Mouse (Mus musculus): ENCODE data around the gene Sec24d. TPM values are rescaled to one million over a fixed set of nuclear protein-coding genes. Genes with fewer than 3 reads are reported as not detected.

Sec24d gene
- polyA plus RNA-seq, 1 experiment from 2014 or later = 51.4 TPM

- Histone ChIP-seq H3K27me3 (ENCODE audit: insufficient read depth, low read length) (no peaks in the 10 kb centered on the region), H3K36me3 (ENCODE audit: insufficient read depth, low read length) (peaks cover 10% of the 10 kb centered on the region; the same call in 1 of the 2 replicates), H3K4me1 (replicated peaks; ENCODE audit: insufficient read depth, low read length) (no peaks in the 10 kb centered on the region), H3K27ac (no peak overlapping the region), H3K9me3 (replicated peaks; ENCODE audit: low read length) (no peaks in the 10 kb centered on the region), H3K4me3 (replicated peaks; ENCODE audit: low read depth, low read length) (no peak overlapping the region), H3K4me2 (ENCODE audit: low read length) (no peak overlapping the region), H3K9ac (ENCODE audit: low read depth, low read length) (no peak overlapping the region)
- DNase-seq (ENCODE audit: low spot score) (no peak), ATAC-seq (replicated peaks; ENCODE audit: low FRiP score, low read depth) (no peak)
- WGBS = 73% methylated on average over 6 of the region's 6 CpGs
- no peak for TF ChIP-seq CTCF (IDR thresholded peaks at IDR 0.05; ENCODE audit: low read depth)
Measured at GRCm38 (mm10) chr3:123309141-123309540, 41.9 kb downstream of the Sec24d start.

DNA sequence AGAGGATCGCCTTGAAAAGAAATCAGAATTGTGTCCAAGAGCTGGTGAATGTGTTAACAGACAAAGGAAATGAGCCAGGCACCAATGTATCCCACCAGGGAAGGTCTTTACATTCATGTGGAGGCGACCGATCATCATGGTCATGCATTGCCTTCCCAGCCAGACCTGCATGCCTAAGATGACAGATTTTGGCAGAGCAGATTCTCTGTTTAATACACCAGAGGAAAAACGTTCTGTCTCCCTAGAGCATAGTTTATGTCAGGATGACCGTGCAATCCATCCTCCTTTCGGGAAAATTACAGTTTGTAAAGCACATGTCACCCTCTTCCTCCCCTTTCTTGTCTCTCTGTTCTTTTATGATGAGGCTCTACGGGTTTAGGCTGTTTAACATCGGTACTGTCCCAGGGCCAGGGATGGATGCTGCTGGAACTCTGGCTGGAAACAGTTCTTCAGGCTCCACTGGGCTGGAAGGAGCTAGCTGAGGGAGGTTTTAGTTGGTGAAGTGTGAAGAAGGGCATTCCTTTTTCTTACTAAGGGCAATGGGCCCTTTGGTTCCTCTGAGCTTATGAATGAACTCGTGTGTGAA lies 45.3 kb downstream of the Sec24d start:
- ATAC-seq (replicated peaks; ENCODE audit: low FRiP score, low read depth) (no peak; the same call in 1 of the 2 replicates), DNase-seq (ENCODE audit: low spot score) (peak; percentile 52)
- TF ChIP-seq CTCF (IDR thresholded peaks at IDR 0.05; ENCODE audit: low read depth) = no peak
- H3K27ac ChIP-seq = peak overlapping the region; percentile 15; the same call in 1 of the 2 replicates
- no peak overlapping the region for H3K4me2 ChIP-seq (ENCODE audit: low read length)
- no peaks in the 10 kb centered on the region for H3K36me3 ChIP-seq (ENCODE audit: insufficient read depth, low read length)
- 47% methylated on average over 9 of the region's 9 CpGs for WGBS
- no peaks in the 10 kb centered on the region for H3K4me1 ChIP-seq (replicated peaks; ENCODE audit: insufficient read depth, low read length)
- H3K9me3 ChIP-seq (replicated peaks; ENCODE audit: low read length) = no peaks in the 10 kb centered on the region
- H3K27me3 ChIP-seq (ENCODE audit: insufficient read depth, low read length) = no peaks in the 10 kb centered on the region
- no peak overlapping the region for H3K4me3 ChIP-seq (replicated peaks; ENCODE audit: low read depth, low read length)
- H3K9ac ChIP-seq (ENCODE audit: low read depth, low read length) = no peak overlapping the region

DNA sequence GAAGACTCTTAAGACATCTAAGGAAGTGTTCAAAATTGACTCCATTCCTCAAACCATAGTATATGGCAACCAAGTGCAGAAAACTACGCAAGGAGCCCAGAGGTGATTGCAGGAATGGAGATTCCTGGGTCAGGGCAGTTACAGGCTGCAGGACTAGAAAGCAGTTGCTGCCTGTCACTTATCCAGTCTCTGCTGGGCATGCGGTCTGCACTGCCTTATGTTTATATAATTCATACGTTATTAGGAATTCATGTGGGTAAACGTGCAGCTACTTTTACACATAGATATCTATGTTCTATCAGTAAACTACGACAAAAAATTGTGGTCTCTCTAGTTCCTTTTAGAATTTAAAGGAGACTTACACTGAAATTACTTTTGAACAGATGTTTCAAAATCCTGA lies 46.2 kb downstream of the Sec24d start:
- no peak for TF ChIP-seq CTCF (IDR thresholded peaks at IDR 0.05; ENCODE audit: low read depth)
- H3K4me1 ChIP-seq (replicated peaks; ENCODE audit: insufficient read depth, low read length) = no peaks in the 10 kb centered on the region
- no peak overlapping the region for H3K4me3 ChIP-seq (replicated peaks; ENCODE audit: low read depth, low read length)
- no peaks in the 10 kb centered on the region for H3K9me3 ChIP-seq (replicated peaks; ENCODE audit: low read length)
- H3K4me2 ChIP-seq (ENCODE audit: low read length) = no peak overlapping the region
- ATAC-seq (replicated peaks; ENCODE audit: low FRiP score, low read depth) = no peak
- 73% methylated on average over 5 of the region's 5 CpGs for WGBS
- no peaks in the 10 kb centered on the region for H3K27me3 ChIP-seq (ENCODE audit: insufficient read depth, low read length)
- DNase-seq (ENCODE audit: low spot score) = no peak
- no peak overlapping the region for H3K9ac ChIP-seq (ENCODE audit: low read depth, low read length)
- H3K36me3 ChIP-seq (ENCODE audit: insufficient read depth, low read length) = no peaks in the 10 kb centered on the region
- H3K27ac ChIP-seq = no peak overlapping the region

GRCm38 (mm10) chr3:123313920-123314614 lies 46.8 kb downstream of the Sec24d start:
- H3K9ac ChIP-seq (ENCODE audit: low read depth, low read length) = no peak overlapping the region
- 0 out of 2 replicates have a peak, but pooled peaks have one; percentile 21 for TF ChIP-seq CTCF (IDR thresholded peaks at IDR 0.05; ENCODE audit: low read depth)
- H3K9me3 ChIP-seq (replicated peaks; ENCODE audit: low read length) = no peaks in the 10 kb centered on the region
- H3K36me3 ChIP-seq (ENCODE audit: insufficient read depth, low read length) = no peaks in the 10 kb centered on the region
- no peak for ATAC-seq (replicated peaks; ENCODE audit: low FRiP score, low read depth)
- H3K4me3 ChIP-seq (replicated peaks; ENCODE audit: low read depth, low read length) = no peak overlapping the region
- H3K27ac ChIP-seq = no peak overlapping the region
- H3K4me1 ChIP-seq (replicated peaks; ENCODE audit: insufficient read depth, low read length) = no peaks in the 10 kb centered on the region
- peak; percentile 15 for DNase-seq (ENCODE audit: low spot score)
- no peak overlapping the region for H3K4me2 ChIP-seq (ENCODE audit: low read length)
- 41% methylated on average over 12 of the region's 12 CpGs for WGBS
- no peaks in the 10 kb centered on the region for H3K27me3 ChIP-seq (ENCODE audit: insufficient read depth, low read length)

DNA sequence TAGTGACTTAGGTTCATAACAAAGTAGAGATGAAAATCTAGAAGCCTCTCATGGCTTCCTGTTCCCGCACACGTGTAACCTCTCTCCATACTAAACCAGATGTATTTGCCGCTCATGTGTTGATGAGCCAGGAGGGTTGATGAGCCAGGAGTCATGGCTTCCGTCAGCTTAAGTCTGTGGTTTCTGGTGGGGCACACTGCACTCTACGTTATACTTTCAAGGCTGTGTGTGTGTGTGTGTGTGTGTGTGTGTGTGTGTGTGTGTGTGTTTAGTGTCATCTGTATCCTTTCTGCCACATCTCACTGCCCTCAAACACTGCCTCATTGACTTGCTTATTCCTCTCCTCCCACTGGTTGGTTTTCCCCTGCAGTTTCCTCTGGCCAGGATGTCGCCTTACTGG lies 48.8 kb downstream of the Sec24d start:
- no peaks in the 10 kb centered on the region for H3K9me3 ChIP-seq (replicated peaks; ENCODE audit: low read length)
- TF ChIP-seq CTCF (IDR thresholded peaks at IDR 0.05; ENCODE audit: low read depth) = no peak
- H3K4me1 ChIP-seq (replicated peaks; ENCODE audit: insufficient read depth, low read length) = no peaks in the 10 kb centered on the region
- peaks cover 3% of the 10 kb centered on the region; the same call in 1 of the 2 replicates for H3K36me3 ChIP-seq (ENCODE audit: insufficient read depth, low read length)
- H3K27ac ChIP-seq = no peak overlapping the region
- H3K4me3 ChIP-seq (replicated peaks; ENCODE audit: low read depth, low read length) = no peak overlapping the region
- no peak overlapping the region for H3K9ac ChIP-seq (ENCODE audit: low read depth, low read length)
- ATAC-seq (replicated peaks; ENCODE audit: low FRiP score, low read depth) (0 out of 2 replicates have a peak, but pooled peaks have one; percentile 38), DNase-seq (ENCODE audit: low spot score) (peak; percentile 18)
- H3K4me2 ChIP-seq (ENCODE audit: low read length) = no peak overlapping the region
- no peaks in the 10 kb centered on the region for H3K27me3 ChIP-seq (ENCODE audit: insufficient read depth, low read length)
- 61% methylated on average over 6 of the region's 6 CpGs for WGBS

- Histone ChIP-seq H3K9me3 (replicated peaks; ENCODE audit: low read length) (no peaks in the 10 kb centered on the region), H3K4me3 (replicated peaks; ENCODE audit: low read depth, low read length) (no peak overlapping the region), H3K4me2 (ENCODE audit: low read length) (no peak overlapping the region), H3K36me3 (ENCODE audit: insufficient read depth, low read length) (peaks cover 3% of the 10 kb centered on the region; the same call in 1 of the 2 replicates), H3K27me3 (ENCODE audit: insufficient read depth, low read length) (no peaks in the 10 kb centered on the region), H3K4me1 (replicated peaks; ENCODE audit: insufficient read depth, low read length) (no peaks in the 10 kb centered on the region), H3K9ac (ENCODE audit: low read depth, low read length) (no peak overlapping the region), H3K27ac (no peak overlapping the region)
- DNase-seq (ENCODE audit: low spot score) (no peak), ATAC-seq (replicated peaks; ENCODE audit: low FRiP score, low read depth) (no peak)
- no peak for TF ChIP-seq CTCF (IDR thresholded peaks at IDR 0.05; ENCODE audit: low read depth)
- 87% methylated on average over 9 of the region's 9 CpGs for WGBS
Measured at GRCm38 (mm10) chr3:123317081-123317480, 49.8 kb downstream of the Sec24d start.

All from kidney, postnatal 0 days (tissue).